Mouse (Mus musculus): Measurements from ENCODE around the gene Rcbtb2. TPM values are rescaled to one million over a fixed set of nuclear protein-coding genes. Genes with fewer than 3 reads are reported as not detected.
A peak's percentile ranks its signal among the peaks of the same experiment; 100 is the strongest.
"Not testable (repeated sequence)": the region's sequence is repeated elsewhere in the genome, so short reads cannot be mapped to it uniquely, and the experiment has no call there.

The Rcbtb2 gene
- 10 to 100 TPM; 25.2 to 27.1 TPM for total RNA-seq (2021)

GRCm38 (mm10) chr14:73122923-73123278 is at the start of gene Rcbtb2:
Rcbtb2 (plus strand) TSS chr14:73123037.
- DNase-seq (ENCODE audit: extremely low spot score in 1 of 2, low spot score in 2 of 2) = no peak
- intact Hi-C loops (cut with DNase I) = no loop called here

GRCm38 (mm10) chr14:73083563-73083962 is 39.3 kb upstream of the Rcbtb2 start:
- DNase-seq (ENCODE audit: extremely low spot score in 1 of 2, low spot score in 2 of 2) = no peak
- intact Hi-C loops (cut with DNase I) = no loop called here

- no peak for DNase-seq (ENCODE audit: extremely low spot score in 1 of 2, low spot score in 2 of 2)
- intact Hi-C loops (cut with DNase I) = no loop called here
These were observed 36.4 kb upstream of the Rcbtb2 start for GRCm38 (mm10) chr14:73086425-73086824.

- no peak for DNase-seq (ENCODE audit: extremely low spot score in 1 of 2, low spot score in 2 of 2)
- intact Hi-C loops (cut with DNase I) = no loop called here
These were observed 35.6 kb upstream of the Rcbtb2 start for GRCm38 (mm10) chr14:73087247-73087646.

- no peak for DNase-seq (ENCODE audit: extremely low spot score in 1 of 2, low spot score in 2 of 2)
- intact Hi-C loops (cut with DNase I) = no loop called here
These were observed 35.1 kb upstream of the Rcbtb2 start for GRCm38 (mm10) chr14:73087746-73088145.

GRCm38 (mm10) chr14:73088224-73088623 is 34.6 kb upstream of the Rcbtb2 start:
- DNase-seq (ENCODE audit: extremely low spot score in 1 of 2, low spot score in 2 of 2) = no peak
- intact Hi-C loops (cut with DNase I) = no loop called here

GRCm38 (mm10) chr14:73092871-73093270 is 30.0 kb upstream of the Rcbtb2 start:
- DNase-seq (ENCODE audit: extremely low spot score in 1 of 2, low spot score in 2 of 2) = no peak
- intact Hi-C loops (cut with DNase I) = loop anchor here (10.0 kb wide), 2 partner anchors 418 to 498 kb away; no protein-coding TSS in a partner anchor

GRCm38 (mm10) chr14:73094802-73095550 is 27.9 kb upstream of the Rcbtb2 start:
- no peak for DNase-seq (ENCODE audit: extremely low spot score in 1 of 2, low spot score in 2 of 2)
- intact Hi-C loops (cut with DNase I) = loop anchor here (5.0 to 10.0 kb wide), 3 partner anchors 420 to 718 kb away; no protein-coding TSS in a partner anchor

GRCm38 (mm10) chr14:73098677-73099387 is 24.0 kb upstream of the Rcbtb2 start:
- peak in 1 of 2 experiments; percentile 33 for DNase-seq (ENCODE audit: extremely low spot score in 1 of 2, low spot score in 2 of 2)
- intact Hi-C loops (cut with DNase I) = loop anchor here (5.0 to 10.0 kb wide), 3 partner anchors 424 to 722 kb away; no protein-coding TSS in a partner anchor

- intact Hi-C loops (cut with DNase I) = loop anchor here (10.0 kb wide), 2 partner anchors 372 to 402 kb away; no protein-coding TSS in a partner anchor
- DNase-seq (ENCODE audit: extremely low spot score in 1 of 2, low spot score in 2 of 2) = no peak
These were observed 20.5 kb upstream of the Rcbtb2 start for GRCm38 (mm10) chr14:73102270-73102865.

- intact Hi-C loops (cut with DNase I) = loop anchor here (10.0 kb wide), 2 partner anchors 372 to 402 kb away; no protein-coding TSS in a partner anchor
- not testable (repeated sequence) for DNase-seq (ENCODE audit: extremely low spot score in 1 of 2, low spot score in 2 of 2)
These were observed 19.9 kb upstream of the Rcbtb2 start for GRCm38 (mm10) chr14:73102986-73103385.

- intact Hi-C loops (cut with DNase I) = loop anchor here (5.0 to 10.0 kb wide), 3 partner anchors 177 to 400 kb away; no protein-coding TSS in a partner anchor
- no peak for DNase-seq (ENCODE audit: extremely low spot score in 1 of 2, low spot score in 2 of 2)
These were observed 17.9 kb upstream of the Rcbtb2 start for GRCm38 (mm10) chr14:73104913-73105312.

- no peak for DNase-seq (ENCODE audit: extremely low spot score in 1 of 2, low spot score in 2 of 2)
- intact Hi-C loops (cut with DNase I) = loop anchor here (2.0 to 10.0 kb wide), 4 partner anchors 177 to 399 kb away; no protein-coding TSS in a partner anchor
These were observed 17.2 kb upstream of the Rcbtb2 start for GRCm38 (mm10) chr14:73105407-73106185.

GRCm38 (mm10) chr14:73106234-73106711 is 16.6 kb upstream of the Rcbtb2 start:
- intact Hi-C loops (cut with DNase I) = loop anchor here (2.0 to 10.0 kb wide), 4 partner anchors 176 to 399 kb away; no protein-coding TSS in a partner anchor
- DNase-seq (ENCODE audit: extremely low spot score in 1 of 2, low spot score in 2 of 2) = peak; percentile 43 to 55

GRCm38 (mm10) chr14:73106957-73107356 is 15.9 kb upstream of the Rcbtb2 start:
- intact Hi-C loops (cut with DNase I) = loop anchor here (2.0 to 10.0 kb wide), 4 partner anchors 175 to 398 kb away; no protein-coding TSS in a partner anchor
- no peak for DNase-seq (ENCODE audit: extremely low spot score in 1 of 2, low spot score in 2 of 2)

GRCm38 (mm10) chr14:73107371-73107770 is 15.5 kb upstream of the Rcbtb2 start:
- no peak for DNase-seq (ENCODE audit: extremely low spot score in 1 of 2, low spot score in 2 of 2)
- intact Hi-C loops (cut with DNase I) = loop anchor here (2.0 to 10.0 kb wide), 4 partner anchors 175 to 397 kb away; no protein-coding TSS in a partner anchor

GRCm38 (mm10) chr14:73107952-73108351 is 14.9 kb upstream of the Rcbtb2 start:
- intact Hi-C loops (cut with DNase I) = loop anchor here (2.0 to 10.0 kb wide), 4 partner anchors 174 to 397 kb away; no protein-coding TSS in a partner anchor
- no peak for DNase-seq (ENCODE audit: extremely low spot score in 1 of 2, low spot score in 2 of 2)

GRCm38 (mm10) chr14:73110682-73111081 is 12.2 kb upstream of the Rcbtb2 start:
- no peak for DNase-seq (ENCODE audit: extremely low spot score in 1 of 2, low spot score in 2 of 2)
- intact Hi-C loops (cut with DNase I) = no loop called here
